Mouse (Mus musculus) mouse embryonic stem cell (cell line): ENCODE data around the gene Txndc15.

Source experiments
- in situ Hi-C, 2 experiments: fragments of 300-500 bp; cut with MboI; formaldehyde crosslinking; loops; 1 replicate in 1 of 2; 3 replicates in 1 of 2; pipeline ENCODE4 v1.14.3; 2019 to 2020; ENCODE audit warnings: low sequenced_read_pairs in 2 of 2, low pct_unique_long_range_greater_than_20kb in 1 of 2, mixed read lengths in 1 of 2; ENCODE audit not compliant: unreplicated experiment in 1 of 2

Txndc15 gene

DNA sequence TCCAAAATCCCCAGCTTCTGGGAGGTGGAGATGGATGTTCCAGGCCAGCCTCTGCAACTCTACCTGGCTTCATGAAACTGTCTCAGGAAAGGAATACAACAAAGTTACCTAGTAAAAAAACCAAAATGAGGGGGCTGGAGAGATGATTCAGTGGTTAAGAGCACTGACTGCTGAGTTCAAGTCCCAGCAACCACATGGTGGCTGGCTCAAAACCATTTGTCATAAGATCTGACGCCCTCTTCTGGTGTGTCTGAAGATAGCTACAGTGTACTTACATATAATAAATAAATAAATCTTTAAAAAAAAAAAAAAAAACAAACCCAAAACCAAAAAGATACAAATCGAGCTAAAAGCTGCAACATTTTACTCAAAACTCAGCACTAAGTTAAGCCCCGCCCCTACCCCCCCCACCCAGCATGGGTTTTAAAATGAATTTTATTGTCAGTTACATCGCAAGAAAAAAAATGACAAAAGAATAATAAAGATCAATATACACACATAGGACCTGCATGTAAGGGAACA is 12.2 kb downstream of the Txndc15 start:
- in situ Hi-C loops: no loop called here

DNA sequence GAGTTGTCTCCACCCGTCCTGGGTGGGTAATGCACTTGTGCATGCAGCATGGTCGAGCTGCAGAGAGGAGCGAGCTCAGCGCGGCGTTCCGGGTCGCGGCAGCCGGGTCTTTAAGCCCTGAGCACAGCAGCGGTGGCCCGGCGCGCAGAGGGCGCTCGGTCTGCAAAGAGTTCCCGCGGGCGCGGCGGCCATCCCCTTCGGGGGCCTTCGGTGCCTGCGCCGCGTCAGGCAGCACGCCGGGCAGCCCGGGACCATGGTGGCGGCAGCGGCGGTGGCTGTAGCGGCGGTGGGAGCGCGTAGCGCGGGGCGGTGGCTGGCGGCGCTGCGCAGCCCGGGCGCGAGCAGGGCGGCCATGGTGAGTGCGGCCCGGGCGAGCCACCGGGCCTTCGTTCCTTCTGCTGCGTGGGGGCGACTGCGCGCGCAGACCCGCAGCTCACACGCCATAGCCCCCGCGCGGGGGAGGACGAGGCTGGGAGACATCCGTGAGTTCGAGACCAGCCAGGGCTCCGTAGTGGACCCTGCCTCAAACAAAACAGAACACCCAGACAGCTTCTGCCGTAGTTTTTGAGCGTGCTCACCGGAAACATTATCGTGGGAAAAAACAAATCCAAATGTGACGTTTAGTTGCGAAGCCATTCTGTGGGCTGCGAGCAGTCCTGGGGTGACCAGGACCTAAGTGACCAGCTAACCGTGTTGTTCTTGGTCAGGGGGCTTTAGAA is 12.8 kb downstream of the Txndc15 start, which contains the start of gene Pcbd2:
Pcbd2 (plus strand) TSS at position 249 of the 719 bp plus-strand sequence.
- in situ Hi-C loops: no loop called here

DNA sequence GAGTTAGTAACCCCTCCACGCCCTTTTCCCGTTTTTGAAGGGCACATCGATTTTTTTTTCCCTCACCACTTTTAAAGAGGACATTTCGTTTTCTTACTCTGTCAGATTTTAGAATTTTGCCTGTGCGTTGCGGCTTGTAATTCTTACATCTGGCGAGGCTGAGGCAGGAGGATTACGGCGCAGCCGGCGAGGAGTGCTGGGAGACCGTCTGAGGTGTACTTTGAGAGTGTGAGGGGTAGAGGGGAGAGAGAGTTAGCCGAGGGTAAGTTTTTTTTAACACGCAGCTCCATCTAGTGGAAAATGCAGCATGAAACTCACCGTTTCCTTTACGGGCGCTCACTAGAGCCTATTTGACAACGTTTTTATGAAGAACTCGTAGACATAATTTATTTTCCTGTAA is 13.4 kb downstream of the Txndc15 start:
- in situ Hi-C loops: no loop called here

DNA sequence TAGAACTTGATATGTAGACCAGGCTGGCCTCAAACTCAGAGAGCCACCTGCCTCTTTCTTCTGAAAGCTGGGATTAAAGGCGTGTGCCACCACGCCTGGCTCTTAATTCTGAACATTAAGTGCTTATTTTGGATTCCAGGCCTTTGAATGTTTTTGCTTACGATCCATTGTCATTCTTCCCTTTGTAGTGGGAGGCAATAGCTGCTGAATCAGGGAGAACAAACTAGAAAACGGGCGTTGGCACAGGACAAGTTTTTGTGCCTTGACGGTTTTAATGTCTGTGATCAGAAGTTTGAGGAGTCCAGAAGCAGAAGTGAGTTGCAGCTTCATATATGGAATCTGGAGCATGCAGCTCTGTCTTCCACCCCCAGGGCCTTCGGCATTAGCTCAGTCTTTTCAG is 16.3 kb downstream of the Txndc15 start:
- in situ Hi-C loops: no loop called here

DNA sequence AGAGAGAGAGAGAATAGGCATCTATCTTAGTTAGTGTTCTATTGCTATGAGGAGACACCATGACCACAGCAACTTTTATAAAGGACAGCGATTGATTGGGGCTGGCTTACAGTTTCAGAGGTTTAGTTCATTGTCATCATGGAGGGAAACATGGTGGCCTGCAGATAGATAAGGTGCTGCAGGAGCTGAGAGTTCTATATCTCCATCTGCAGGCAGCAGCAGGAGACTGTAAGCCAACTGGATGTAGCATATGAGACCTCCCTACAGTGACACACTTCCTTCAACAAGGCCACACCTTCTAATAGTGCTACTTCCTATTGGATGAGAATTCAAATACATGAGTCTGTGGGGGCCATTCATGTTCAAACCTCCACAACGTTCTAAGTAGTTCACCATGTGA is 17.7 kb downstream of the Txndc15 start:
- in situ Hi-C loops: no loop called here

DNA sequence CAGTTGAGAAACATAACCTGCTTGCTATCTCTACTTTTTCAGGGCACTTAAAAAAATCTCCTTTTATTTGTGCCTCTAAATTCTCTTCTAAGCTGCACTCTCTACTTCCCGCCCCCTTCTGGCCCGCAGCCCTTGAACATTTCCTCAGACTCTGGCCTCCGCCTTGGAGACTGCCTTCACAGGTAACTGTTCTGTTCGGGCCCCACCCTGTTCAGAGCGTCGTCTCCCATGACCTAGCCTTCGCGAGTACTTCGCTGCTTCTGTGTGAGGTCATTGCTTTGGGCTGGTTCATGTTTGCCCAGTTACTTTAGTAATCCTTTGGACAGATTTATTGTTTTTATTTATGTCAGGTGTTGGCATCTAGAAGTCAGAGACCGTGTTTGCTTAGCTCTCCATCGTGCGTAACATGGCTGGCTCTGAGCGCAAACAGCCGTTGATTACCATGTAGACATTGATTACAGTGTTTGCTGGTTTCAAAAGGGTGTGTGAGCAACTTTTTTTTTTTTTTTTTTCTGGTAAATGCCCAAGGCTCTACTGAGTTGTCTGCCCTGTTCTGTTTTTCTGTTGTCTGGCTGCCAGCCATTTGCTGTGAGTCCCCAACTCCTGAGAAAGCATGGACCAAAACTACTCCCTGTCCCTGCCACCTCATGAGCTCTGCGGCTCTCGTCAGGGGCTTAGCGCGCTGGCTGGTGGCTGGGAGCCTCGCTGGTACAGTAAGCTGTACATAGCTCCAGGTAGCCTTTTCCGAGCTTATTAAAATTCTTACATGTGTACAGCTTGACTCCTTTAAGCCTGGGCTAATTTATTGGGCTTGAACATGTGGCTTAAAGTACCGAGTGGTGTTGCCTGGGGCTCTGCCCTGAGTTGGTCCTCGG is 19.4 kb downstream of the Txndc15 start:
- in situ Hi-C loops: no loop called here

DNA sequence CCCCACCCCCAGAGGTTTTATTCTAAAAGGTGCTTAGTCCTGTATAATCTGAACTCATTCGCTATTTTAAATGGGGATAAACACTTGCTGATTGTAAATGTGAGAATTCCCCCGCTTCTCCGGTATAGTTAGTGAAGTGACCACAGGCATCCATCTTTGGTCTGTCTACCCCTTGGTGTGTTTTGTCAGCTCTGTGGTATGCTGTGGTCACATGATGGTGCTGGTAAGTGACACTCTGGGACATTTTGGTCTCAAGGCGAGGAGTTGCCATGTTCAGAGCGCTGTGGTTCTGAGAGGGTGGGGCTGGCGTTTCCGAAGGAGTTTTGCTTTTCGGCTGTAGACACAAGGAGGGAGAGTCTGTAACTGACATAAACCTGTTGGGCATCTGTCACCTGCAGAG is 23.4 kb downstream of the Txndc15 start:
- in situ Hi-C loops: no loop called here

DNA sequence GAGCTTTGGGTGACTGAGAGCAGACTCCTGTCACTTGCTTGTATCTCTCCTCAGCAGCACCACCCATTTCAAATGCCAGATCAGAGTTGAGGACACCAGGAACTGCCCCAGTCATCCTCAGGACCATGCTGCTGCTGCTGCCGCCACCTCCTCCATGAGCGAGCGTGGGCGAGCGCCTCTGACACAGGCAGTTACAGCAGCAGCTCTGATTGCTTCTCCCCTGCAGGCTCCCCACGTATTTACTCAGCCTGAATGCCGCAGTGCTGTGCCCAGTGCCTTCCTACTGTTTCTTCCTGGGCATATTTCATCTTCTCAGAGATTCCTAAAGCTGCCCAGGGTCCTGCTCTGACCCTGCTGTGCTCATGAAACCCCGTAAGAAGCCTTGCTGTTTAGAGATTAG is 27.9 kb downstream of the Txndc15 start:
- in situ Hi-C loops: no loop called here

DNA sequence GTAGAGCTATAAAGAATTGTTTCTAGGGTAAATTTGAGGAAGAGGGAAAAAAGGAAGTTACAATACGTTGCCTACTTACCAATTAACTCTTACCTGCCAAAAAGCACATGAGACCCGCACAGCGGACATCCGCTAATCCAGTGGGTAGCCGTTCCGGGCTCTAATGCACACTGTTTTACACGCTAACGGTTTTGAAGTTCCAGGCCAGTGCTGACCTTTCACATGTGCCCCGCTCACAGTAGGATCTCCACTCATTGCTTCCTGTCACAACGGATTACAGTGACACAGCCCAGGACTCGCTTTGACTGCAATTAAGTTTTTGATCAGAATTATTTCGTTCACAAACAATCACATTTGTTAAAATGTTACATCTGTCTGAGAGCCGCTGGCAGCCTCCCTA is 39.9 kb downstream of the Txndc15 start:
- in situ Hi-C loops: no loop called here

DNA sequence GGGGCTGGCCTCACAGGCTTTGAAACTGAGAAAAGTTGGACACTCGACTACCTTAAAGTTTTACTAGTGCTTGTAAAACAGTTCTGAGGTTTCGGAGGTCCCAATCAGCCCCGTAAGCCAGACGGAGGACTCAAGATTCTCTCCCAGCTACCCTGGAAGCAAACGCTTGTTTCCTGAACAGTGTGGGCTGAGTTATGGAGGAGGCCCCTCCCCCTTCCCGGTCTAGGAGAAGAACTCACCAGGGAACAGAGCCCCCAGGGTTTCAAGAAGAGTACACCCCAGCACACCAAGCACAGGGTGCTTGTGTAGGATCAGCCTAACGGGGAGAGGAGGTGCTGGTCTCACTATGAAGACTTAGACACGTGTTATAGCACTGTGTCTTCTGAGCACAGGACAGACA is 42.3 kb downstream of the Txndc15 start:
- in situ Hi-C loops: no loop called here

DNA sequence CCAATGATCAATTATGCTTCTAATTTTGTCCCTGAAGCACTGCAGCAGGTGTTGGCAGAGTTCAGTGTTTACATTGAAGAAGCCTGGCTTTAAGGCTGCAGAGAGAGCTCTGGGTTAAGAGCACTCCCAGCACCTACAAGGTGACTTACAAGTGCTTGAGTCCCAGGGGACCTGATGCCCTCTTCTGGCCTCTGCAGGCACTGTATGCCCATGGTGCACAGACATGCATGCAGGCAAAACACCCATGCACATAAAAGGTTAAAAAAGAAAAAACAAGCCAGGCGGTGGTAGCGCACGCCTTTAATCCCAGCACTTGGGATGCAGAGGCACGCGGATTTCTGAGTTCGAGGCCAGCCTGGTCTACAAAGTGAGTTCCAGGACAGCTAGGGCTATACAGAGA is 43.2 kb downstream of the Txndc15 start:
- in situ Hi-C loops: no loop called here

DNA sequence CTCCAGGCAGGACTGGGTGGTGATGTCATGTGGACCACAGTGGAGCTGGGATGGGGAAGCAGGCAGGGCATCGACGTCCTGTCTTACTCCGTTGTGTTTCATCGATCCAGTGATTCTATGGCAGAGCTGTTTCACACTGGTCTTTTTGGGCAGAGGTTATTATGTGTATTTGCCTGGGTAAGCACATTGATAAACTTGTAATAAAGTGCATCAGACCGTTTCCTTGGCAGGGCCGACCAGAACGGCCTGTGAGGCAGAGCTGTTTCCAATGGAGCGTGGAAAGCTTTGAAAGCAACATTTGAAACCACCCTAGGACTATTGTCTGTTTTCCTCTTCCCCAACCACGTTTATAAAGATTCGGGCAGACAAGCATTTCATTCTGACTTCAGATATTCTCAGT is 46.1 kb downstream of the Txndc15 start:
- in situ Hi-C loops: no loop called here

DNA sequence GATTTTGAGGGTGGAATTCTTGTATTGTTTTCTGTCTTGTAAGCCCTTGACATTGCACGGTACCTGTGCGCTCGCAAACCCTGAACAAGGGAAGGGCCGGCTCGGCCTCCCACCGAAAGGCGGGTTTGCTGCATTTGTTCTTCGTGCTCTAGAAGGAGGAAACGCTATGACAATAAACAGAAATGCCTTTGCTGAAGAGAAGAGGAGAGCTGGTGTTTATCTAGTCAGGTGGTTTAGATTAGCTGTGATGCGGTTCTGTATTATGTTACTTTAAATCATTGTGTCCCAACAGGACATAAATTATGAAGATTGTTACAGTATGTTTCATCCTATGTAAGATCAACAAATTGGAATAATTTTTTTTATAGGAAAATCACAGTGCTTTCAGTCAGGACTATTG is 47.0 kb downstream of the Txndc15 start:
- in situ Hi-C loops: no loop called here

DNA sequence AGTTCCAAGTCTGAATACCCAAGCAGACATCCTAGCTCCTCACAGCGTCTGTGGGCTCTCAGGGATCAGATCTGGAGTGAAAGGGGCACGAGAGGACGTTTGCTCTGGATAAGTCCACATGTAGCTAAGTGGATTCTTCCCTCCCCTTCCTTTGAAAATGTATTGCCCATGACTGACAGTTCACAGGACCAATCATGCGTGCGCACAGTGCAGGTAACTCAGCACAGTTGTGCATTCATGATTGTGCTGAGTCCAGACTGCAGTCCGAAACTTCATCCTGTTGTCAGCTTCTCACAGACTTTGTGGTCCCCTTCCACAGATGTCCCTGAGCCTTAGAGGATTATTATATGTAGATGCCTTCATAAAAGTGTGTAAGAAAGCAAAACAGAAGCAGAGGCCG is 59.9 kb downstream of the Txndc15 start:
- in situ Hi-C loops: no loop called here

DNA sequence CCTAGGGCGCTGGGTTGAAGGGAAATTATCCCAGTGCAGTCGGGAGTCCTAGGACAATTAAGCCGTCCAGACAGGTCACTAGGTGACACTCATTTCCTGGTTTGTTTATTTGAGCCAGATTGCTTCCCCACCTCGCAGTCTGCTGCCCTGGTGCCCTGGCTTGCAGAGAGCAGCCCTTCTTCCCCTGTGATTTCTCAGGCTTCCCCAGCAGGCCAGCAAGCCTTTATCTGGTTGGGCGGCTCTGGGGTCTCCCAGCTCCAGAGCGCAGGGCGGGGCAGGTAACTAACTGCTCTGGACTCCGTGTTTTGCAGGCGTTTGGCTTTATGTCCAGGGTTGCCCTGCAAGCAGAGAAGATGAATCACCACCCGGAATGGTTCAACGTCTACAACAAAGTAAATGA is 60.6 kb downstream of the Txndc15 start:
- in situ Hi-C loops: no loop called here
